Mouse (Mus musculus) kidney, adult 9 months (tissue): ENCODE results near the gene Elmsan1.

Experiments
- DNase-seq: peaks from one replicate; pipeline ENCODE4 v3.0.0; 2022

The Elmsan1 gene

GRCm38 (mm10) chr12:84142281-84143050, 76.2 kb downstream of the Elmsan1 start:
- peak; percentile 71 for DNase-seq

DNA sequence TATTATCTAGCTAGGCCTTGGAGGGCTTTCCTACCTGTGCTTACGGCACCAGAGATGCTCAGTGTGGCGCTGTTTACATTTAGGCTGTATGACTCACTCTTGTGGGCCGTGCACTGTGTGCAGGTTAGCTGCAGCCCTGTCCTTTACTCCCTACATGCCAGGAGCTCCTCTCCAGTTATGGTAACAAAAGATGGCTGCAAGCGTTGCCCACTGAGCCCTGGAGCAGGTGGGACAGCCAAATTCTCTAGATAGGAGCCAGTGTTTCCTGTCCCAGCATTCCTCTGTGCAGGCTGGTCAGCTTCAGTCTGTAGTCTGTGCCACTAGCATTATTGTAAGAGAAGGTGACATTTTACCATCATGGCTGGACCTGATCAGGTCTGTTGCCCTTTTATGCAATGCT, 77.4 kb downstream of the Elmsan1 start:
- no peak for DNase-seq

DNA sequence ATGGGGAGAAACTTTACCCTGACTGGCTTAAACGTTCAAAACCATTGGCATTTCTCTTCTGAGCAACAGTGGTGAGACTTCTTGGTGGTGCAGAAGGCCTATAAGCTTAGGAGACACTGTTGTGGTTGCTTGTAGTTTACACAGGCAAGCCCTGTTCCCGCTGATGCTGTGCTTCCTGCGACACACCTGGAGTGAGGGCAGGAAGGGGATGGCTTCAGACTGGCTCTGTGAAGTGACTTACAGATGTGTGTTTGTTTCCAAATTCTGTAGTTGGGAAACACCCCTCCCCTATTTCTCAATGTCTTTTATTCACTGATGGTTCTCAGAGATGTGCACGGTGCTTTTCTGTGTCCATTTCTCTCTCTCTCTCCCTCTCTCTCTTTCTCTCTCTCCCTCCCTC, 78.5 kb downstream of the Elmsan1 start:
- no peak for DNase-seq

- no peak for DNase-seq
These were observed 81.5 kb downstream of the Elmsan1 start for GRCm38 (mm10) chr12:84137131-84137530.

DNA sequence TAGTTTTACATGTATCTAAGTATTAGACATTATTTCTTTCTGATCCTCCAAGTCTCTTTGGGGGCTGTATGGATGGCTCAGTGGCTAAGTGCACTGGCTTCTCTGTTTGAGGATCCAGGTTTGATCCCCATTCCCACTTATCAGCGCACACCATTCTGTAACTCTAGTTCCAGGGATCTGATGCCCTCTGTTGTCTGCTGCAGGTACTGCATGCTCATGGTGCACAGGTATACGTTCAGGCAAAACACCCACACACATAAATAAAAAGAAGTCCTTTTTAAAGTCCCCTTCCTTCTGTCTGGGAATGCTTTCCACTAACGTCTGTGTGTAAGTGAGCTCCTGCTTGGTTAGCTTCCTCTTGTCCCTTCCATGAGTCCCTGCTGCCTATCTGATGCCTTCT, 86.4 kb downstream of the Elmsan1 start:
- peak; percentile 54 for DNase-seq

DNA sequence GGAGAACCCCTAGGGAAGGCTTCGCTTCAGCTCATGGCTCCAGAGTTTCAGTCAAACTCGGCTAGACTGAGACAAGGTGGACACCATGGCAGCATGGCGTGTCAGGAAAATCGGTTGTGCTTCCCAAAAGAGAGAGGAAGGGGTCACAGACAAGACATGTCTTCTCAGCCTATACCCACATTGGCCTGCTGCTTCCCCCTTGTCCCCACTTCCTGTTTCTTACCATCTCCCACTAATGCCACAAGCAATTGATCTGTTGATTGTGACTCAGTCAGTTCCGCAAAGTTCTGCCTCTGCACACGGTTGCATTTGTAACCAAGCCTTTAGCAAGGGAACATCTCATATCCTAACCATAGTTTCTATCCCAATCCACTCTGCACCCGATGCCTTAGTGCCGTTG, 88.8 kb downstream of the Elmsan1 start:
- no peak for DNase-seq

DNA sequence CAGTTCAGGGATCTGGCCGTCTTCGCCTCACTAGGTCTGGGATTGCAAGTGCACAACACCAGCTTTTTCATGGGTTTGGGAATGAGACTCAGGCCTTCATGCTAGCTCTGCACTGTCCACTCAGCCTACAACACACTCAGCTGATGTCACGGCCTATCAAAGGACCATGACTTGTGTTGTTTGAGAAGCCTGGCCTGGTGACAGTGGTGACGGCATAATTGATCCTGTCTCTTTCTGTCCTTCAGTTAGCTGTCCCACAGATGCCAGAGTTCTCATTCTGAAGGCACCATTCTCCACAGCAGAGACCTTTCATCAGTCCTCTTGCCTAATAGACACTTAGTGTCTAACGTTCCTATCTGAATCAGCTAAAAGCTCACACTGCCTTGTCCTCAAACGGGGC, 90.1 kb downstream of the Elmsan1 start:
- no peak for DNase-seq

- DNase-seq: no peak
These were observed 91.8 kb downstream of the Elmsan1 start for GRCm38 (mm10) chr12:84126899-84127298.

DNA sequence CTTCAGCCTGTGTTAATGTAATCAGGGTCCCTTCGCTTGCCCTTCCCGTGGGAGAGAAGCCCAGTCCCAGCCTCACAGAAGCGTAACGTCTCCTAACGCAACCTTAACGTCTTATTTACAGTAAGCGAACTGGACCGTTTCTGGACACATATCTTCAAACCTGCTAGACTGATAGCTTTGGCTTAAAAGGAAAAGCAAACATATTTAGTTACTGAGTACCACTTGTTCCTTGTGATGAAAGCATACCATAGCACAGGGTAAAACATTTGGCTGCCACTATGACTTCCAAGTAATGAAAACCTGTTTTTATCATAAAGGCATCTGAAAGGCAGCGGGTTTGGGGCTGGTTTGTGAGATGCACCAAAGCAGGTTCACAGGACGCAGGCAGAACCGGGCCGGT, 92.8 kb downstream of the Elmsan1 start:
- no peak for DNase-seq

GRCm38 (mm10) chr12:84119584-84119983, 99.1 kb downstream of the Elmsan1 start:
- no peak for DNase-seq

- peak; percentile 92 for DNase-seq
These were observed 104.3 kb downstream of the Elmsan1 start, which contains the start of gene Dnal1 for GRCm38 (mm10) chr12:84114153-84114994. Gene Dnal1, plus strand, starts transcription at chr12:84114366.

DNA sequence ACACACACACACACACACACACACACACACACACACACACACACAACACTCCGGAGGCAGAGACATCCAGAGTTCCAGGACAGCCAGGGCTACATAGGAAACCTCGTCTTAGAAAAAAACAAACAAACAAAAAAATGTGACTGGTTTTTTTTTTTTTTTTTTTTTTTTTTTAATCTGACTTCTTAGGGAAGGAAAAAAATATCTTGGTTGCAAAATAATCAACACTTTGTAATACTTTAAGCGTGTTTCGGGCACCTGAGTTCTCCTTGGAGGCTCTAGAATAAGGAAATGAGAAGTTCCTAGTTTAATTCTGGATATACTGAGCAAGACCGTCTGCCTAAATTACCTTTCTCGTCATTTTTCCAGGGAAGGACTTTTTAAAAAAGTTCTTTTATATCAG, 105.0 kb downstream of the Elmsan1 start:
- DNase-seq: no peak

DNA sequence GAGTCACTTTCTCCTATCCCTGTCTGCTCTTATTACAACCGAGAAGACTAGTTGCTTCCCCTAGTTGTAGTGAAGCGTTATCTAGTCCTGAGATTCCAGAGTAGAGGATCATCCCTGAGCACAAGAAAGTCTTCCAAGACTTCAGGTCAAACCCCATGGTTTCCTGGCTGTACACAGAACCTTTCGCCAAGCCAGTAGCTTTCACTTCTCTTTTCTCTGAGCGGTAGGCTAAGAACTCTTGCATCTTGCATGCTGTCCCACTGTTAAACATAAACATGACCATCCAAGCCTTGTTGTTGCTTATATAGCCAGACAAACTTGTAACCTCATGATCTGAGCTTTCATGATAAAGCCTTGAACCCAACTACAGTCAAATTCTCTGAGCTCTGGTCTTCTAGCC, 107.9 kb downstream of the Elmsan1 start:
- DNase-seq: no peak

DNA sequence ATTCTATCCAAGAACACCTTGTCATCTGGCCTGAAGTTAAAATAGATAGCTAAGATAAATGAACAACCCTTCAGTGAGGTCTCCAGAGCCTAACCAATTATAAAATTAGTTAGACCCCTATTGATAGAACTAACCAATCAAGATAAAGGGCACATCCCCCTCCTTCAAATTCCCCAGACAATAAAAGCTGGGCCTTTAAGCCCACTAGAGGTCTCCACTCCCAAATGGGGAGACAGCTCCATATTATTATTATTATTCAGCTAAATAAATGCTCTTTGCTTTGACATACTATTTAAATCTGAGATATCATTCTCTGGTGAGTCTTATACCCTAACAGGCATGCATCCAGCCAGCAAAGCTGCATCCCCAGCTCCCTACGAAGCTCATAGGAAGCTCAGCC, 108.8 kb downstream of the Elmsan1 start:
- DNase-seq: no peak

DNA sequence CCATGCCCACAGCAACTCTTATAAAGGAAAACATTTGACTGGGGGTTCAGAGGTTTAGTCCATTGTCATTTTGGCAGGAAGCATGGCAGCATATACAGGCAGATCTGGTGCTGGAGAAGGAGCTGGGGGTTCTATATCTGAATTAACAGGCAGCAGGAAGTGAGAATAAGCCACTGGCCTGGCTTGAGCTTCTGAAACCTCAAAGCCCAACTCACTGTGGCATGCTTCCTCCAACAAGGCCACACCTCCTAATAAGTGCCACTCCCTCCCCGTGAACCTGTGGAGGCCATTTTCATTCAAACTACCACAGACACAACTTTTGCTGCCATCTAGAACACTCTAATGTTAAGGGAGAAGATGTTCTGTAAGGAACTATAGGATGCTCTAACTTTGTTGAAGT, 111.0 kb downstream of the Elmsan1 start:
- DNase-seq: no peak

GRCm38 (mm10) chr12:84107012-84107411, 111.7 kb downstream of the Elmsan1 start:
- DNase-seq: no peak

GRCm38 (mm10) chr12:84101493-84101845, 117.2 kb downstream of the Elmsan1 start:
- DNase-seq: no peak

GRCm38 (mm10) chr12:84100604-84101492, 117.8 kb downstream of the Elmsan1 start, which contains the start of gene Acot6:
Gene Acot6, plus strand, starts transcription at chr12:84100654.
- DNase-seq: peak; percentile 64

DNA sequence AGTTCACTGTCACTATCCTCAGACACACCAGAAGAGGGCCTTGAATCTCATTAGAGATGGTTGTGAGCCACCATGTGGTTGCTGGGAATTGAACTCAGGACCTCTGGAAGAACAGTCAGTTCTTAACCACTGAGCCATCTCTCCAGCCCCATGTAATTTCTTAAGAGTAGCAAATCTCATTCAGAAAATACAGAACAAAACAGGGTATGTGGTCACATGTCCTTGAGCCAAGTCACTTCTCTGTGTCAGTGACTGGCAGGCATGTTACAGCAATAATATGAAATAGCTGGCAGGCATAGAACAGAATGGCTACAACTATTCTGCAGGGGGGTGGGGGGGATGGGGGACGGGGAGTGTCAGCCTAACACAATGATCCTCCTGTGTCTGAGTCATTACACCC, 118.6 kb downstream of the Elmsan1 start:
- DNase-seq: no peak

- no peak for DNase-seq
These were observed 119.1 kb downstream of the Elmsan1 start for GRCm38 (mm10) chr12:84099605-84100004.
